Mouse (Mus musculus): ENCODE data around the gene Ccr3. TPM values are rescaled to one million over a fixed set of nuclear protein-coding genes. Genes with fewer than 3 reads are reported as not detected.

Ccr3 gene
- polyA plus RNA-seq, 1 experiment: 0.11 TPM

DNA sequence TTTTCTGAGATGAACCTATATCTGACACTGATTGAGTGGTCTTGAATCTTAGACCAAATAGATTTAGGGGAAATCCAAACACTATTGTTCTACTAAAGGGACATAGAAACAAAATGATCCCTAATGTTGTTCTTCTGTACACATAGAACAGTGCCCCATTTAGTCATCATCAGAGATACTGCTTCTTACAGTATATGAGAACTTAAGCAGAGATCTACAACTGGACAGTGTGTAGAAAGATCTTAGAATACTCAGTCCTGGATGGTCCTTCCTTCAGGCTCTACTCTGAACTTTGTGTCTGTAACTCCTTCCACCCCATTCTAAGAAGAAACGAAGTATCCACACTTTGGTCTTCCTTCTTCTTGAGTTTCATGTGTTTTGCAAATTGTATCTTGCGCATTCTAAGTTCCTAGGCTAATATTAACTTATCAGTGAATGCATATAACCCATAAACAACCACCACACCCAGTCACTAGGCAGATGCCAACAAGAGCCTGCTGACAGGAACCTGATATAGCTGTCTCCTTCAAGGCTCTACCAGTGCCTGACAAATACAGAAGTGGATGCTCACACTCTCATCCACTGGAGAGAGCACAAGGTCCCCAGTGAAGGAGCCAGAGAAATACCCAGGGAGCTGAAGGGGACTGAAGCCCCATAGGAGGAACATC lies 6.7 kb upstream of the Ccr3 start:
- Histone ChIP-seq H3K27me3 (replicated peaks; ENCODE audit: control insufficient read depth, insufficient read depth, low read length) (no peaks in the 10 kb centered on the region), H3K36me3 (ENCODE audit: control insufficient read depth, insufficient read depth, low read length) (no peaks in the 10 kb centered on the region), H3K27ac (ENCODE audit: insufficient read depth, low read depth, low read length) (no peak overlapping the region), H3K4me3 (ENCODE audit: insufficient read depth, low read depth, low read length) (no peak overlapping the region), H3K4me1 (ENCODE audit: control insufficient read depth, insufficient read depth, low read length) (no peaks in the 10 kb centered on the region)
- DNase-seq: no peak
- WGBS: 83% methylated on average over 2 of the region's 2 CpGs
- TF ChIP-seq POLR2A (IDR thresholded peaks at IDR 0.05; ENCODE audit: low read depth, low read length) (no peak), CTCF (conservative IDR thresholded peaks at IDR 0.05; ENCODE audit: insufficient read depth, insufficient read length, low read depth, low read length) (no peak)

DNA sequence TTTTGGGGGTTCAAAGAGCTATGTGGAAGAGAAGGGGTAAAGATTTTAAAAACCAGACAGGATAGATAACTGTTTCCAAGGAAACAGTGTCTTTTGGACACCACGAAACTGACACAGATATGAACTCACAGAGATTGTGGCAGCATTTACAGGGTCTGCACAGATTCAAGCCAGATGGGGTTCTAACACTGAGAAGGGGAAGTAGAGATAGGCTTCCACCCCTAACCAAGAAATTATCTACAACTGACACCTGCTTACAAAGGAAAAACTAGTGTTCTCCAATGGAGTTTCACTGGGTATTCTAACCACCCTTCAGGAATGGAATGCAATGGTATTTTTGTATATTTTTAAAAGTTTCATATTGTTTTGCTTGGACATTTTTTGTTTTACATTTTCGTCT lies 5.7 kb upstream of the Ccr3 start:
- Histone ChIP-seq H3K27me3 (replicated peaks; ENCODE audit: control insufficient read depth, insufficient read depth, low read length) (no peaks in the 10 kb centered on the region), H3K4me1 (ENCODE audit: control insufficient read depth, insufficient read depth, low read length) (no peaks in the 10 kb centered on the region), H3K36me3 (ENCODE audit: control insufficient read depth, insufficient read depth, low read length) (no peaks in the 10 kb centered on the region), H3K27ac (ENCODE audit: insufficient read depth, low read depth, low read length) (no peak overlapping the region), H3K4me3 (ENCODE audit: insufficient read depth, low read depth, low read length) (no peak overlapping the region)
- no peak for TF ChIP-seq POLR2A (IDR thresholded peaks at IDR 0.05; ENCODE audit: low read depth, low read length)
- TF ChIP-seq CTCF (conservative IDR thresholded peaks at IDR 0.05; ENCODE audit: insufficient read depth, insufficient read length, low read depth, low read length): no peak
- 66% methylated on average over 2 of the region's 2 CpGs for WGBS
- DNase-seq: no peak

DNA sequence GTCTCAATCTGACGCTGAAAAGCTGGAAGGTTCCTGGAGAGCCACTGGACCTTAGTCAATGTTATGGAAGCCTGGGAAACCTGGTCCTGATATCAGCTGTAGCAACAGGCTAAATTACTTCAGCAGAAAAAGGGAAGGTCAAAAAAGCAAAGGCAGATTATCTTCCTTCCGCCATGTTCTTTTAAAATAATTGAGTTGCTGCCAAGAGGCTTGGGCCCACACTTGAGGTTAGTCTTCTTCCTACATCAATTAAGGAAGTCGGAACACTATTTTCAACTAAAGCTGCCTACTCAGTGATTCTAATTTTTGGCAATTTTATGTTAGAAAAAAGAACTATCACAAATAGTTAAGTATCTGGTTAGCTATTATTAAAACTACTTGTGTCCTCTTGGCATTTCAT lies 1.9 kb upstream of the Ccr3 start:
- 86% methylated on average over 3 of the region's 3 CpGs for WGBS
- no peak overlapping the region for H3K4me3 ChIP-seq (ENCODE audit: insufficient read depth, low read depth, low read length)

DNA sequence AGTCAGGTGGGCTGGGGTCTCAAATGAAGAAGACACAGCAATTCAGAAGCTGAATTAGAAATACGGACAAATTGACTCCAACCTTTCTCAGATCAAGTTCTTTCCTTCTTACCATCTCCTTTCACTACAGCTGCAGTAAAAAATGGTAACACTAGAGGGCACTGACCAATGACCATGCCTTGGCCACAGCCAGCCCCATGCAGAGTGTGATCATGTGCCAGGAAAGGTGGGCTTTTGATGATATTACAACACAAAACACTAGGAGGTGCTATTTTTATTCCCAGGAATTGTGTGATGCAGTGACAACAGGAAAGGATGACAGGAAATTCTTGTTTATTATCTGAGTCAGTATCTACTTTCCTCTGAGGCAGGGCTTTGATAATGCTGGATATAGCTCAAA lies 11.6 kb downstream of the Ccr3 start:
- peak; percentile 44 for TF ChIP-seq CTCF (conservative IDR thresholded peaks at IDR 0.05; ENCODE audit: insufficient read depth, insufficient read length, low read depth, low read length)
- TF ChIP-seq POLR2A (IDR thresholded peaks at IDR 0.05; ENCODE audit: low read depth, low read length): no peak
- Histone ChIP-seq H3K36me3 (ENCODE audit: control insufficient read depth, insufficient read depth, low read length) (no peaks in the 10 kb centered on the region), H3K4me3 (ENCODE audit: insufficient read depth, low read depth, low read length) (no peak overlapping the region), H3K27ac (ENCODE audit: insufficient read depth, low read depth, low read length) (no peak overlapping the region), H3K27me3 (replicated peaks; ENCODE audit: control insufficient read depth, insufficient read depth, low read length) (no peaks in the 10 kb centered on the region), H3K4me1 (ENCODE audit: control insufficient read depth, insufficient read depth, low read length) (no peaks in the 10 kb centered on the region)
- 60% methylated on average over 1 of the region's 1 CpGs for WGBS
- peak; percentile 29 for DNase-seq

More for the DNA sequence above, 1.9 kb upstream of the Ccr3 start:
- Histone ChIP-seq H3K27me3 (replicated peaks; ENCODE audit: control insufficient read depth, insufficient read depth, low read length) (no peaks in the 10 kb centered on the region), H3K4me1 (ENCODE audit: control insufficient read depth, insufficient read depth, low read length) (no peaks in the 10 kb centered on the region), H3K27ac (ENCODE audit: insufficient read depth, low read depth, low read length) (no peak overlapping the region), H3K36me3 (ENCODE audit: control insufficient read depth, insufficient read depth, low read length) (no peaks in the 10 kb centered on the region)
- DNase-seq: peak; percentile 14
- TF ChIP-seq POLR2A (IDR thresholded peaks at IDR 0.05; ENCODE audit: low read depth, low read length) (no peak), CTCF (conservative IDR thresholded peaks at IDR 0.05; ENCODE audit: insufficient read depth, insufficient read length, low read depth, low read length) (no peak)

DNA sequence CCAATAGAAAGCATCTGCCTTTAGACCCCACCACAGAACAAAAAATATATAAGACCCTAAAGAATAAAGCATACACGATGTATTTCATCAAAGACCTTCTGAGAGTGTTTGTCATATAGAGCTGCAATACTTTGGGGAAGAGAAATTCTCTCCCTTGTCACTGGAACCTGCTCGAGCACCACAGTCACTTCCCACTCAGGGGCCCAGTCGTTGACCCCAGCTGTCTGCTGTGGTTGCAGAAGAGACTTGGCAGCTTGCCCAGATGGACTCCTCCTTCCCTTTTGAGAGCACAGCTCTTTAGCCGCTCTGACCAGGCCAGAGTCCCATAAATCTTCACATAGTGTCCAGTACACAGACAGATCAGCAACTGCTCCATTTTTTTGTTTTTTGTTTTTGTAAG lies 15.9 kb downstream of the Ccr3 start:
- Histone ChIP-seq H3K4me1 (ENCODE audit: control insufficient read depth, insufficient read depth, low read length) (no peaks in the 10 kb centered on the region), H3K36me3 (ENCODE audit: control insufficient read depth, insufficient read depth, low read length) (no peaks in the 10 kb centered on the region), H3K27ac (ENCODE audit: insufficient read depth, low read depth, low read length) (no peak overlapping the region), H3K4me3 (ENCODE audit: insufficient read depth, low read depth, low read length) (no peak overlapping the region), H3K27me3 (replicated peaks; ENCODE audit: control insufficient read depth, insufficient read depth, low read length) (no peaks in the 10 kb centered on the region)
- TF ChIP-seq POLR2A (IDR thresholded peaks at IDR 0.05; ENCODE audit: low read depth, low read length) (no peak), CTCF (conservative IDR thresholded peaks at IDR 0.05; ENCODE audit: insufficient read depth, insufficient read length, low read depth, low read length) (no peak)
- DNase-seq: peak; percentile 86
- 7% methylated on average over 4 of the region's 4 CpGs for WGBS

DNA sequence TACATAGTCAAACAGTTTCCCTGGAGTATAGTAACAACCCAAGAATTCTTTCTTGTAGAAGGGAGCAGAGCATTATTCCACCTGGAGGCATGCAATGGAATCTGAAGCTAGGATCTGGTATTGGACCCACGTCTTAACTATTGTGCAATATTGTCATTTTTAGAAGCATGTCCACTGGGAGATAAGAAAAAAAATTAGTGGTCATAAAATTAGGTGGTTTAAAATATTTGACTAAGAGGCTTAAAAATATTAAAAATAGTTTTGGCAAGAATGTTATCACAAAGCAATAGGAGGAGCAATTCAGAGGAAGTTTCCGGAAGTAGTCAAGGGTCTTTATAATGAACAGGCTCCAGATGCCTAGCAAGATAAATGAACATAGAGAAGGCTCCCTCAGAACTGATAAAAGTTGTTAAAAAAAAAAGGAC lies 16.4 kb downstream of the Ccr3 start:
- no peaks in the 10 kb centered on the region for H3K4me1 ChIP-seq (ENCODE audit: control insufficient read depth, insufficient read depth, low read length)
- H3K4me3 ChIP-seq (ENCODE audit: insufficient read depth, low read depth, low read length): no peak overlapping the region
- 29% methylated on average over 2 of the region's 2 CpGs for WGBS
- H3K36me3 ChIP-seq (ENCODE audit: control insufficient read depth, insufficient read depth, low read length): no peaks in the 10 kb centered on the region
- TF ChIP-seq POLR2A (IDR thresholded peaks at IDR 0.05; ENCODE audit: low read depth, low read length) (no peak), CTCF (conservative IDR thresholded peaks at IDR 0.05; ENCODE audit: insufficient read depth, insufficient read length, low read depth, low read length) (no peak)
- DNase-seq: no peak
- H3K27me3 ChIP-seq (replicated peaks; ENCODE audit: control insufficient read depth, insufficient read depth, low read length): no peaks in the 10 kb centered on the region
- H3K27ac ChIP-seq (ENCODE audit: insufficient read depth, low read depth, low read length): no peak overlapping the region

DNA sequence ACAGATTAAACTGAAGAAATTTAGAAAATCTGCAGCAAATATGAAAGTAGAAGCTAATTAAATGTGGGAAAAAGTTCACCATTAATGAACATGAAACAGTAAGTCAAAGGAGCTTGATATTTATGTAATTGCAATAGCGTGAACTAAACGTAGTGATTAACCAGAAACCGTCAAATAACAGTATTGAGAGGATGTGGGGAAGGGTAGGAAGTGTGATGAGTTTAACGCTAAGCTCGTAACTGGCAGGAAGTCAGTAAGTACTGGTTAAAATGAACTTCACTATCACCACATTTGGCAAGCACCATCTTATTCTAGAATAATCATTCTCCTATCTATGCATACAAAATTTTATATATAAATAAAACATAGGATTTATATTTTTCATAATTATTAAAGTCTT lies 17.2 kb downstream of the Ccr3 start:
- no peaks in the 10 kb centered on the region for H3K4me1 ChIP-seq (ENCODE audit: control insufficient read depth, insufficient read depth, low read length)
- no peak overlapping the region for H3K4me3 ChIP-seq (ENCODE audit: insufficient read depth, low read depth, low read length)
- no peaks in the 10 kb centered on the region for H3K36me3 ChIP-seq (ENCODE audit: control insufficient read depth, insufficient read depth, low read length)
- H3K27ac ChIP-seq (ENCODE audit: insufficient read depth, low read depth, low read length): no peak overlapping the region
- no peaks in the 10 kb centered on the region for H3K27me3 ChIP-seq (replicated peaks; ENCODE audit: control insufficient read depth, insufficient read depth, low read length)
- 71% methylated on average over 5 of the region's 5 CpGs for WGBS
- no peak for DNase-seq
- TF ChIP-seq POLR2A (IDR thresholded peaks at IDR 0.05; ENCODE audit: low read depth, low read length) (no peak), CTCF (conservative IDR thresholded peaks at IDR 0.05; ENCODE audit: insufficient read depth, insufficient read length, low read depth, low read length) (no peak)

All from kidney, adult 2 months (tissue).